Mouse (Mus musculus) adrenal gland, adult 18-20 months (tissue): ENCODE measurements around the gene Msantd2. TPM values are rescaled to one million over a fixed set of nuclear protein-coding genes. Genes with fewer than 3 reads are reported as not detected.
A peak's percentile ranks its signal among the peaks of the same experiment; 100 is the strongest.

ENCODE experiments used
- DNase-seq, 2 experiments: peaks; one replicate each; pipeline ENCODE4 v3.0.0; 2021 to 2022; ENCODE audit warnings: low spot score in 2 of 2
- total RNA-seq, 2 experiments: library from RNA; stranded (reverse); gene quantifications; 1 replicate in 1 of 2; 2 replicates in 1 of 2; pipeline ENCODE4 v1.2.3; 2021

The Msantd2 gene
- total RNA-seq, 2 experiments from 2014 or later, result 21.1 to 24.0 TPM

DNA sequence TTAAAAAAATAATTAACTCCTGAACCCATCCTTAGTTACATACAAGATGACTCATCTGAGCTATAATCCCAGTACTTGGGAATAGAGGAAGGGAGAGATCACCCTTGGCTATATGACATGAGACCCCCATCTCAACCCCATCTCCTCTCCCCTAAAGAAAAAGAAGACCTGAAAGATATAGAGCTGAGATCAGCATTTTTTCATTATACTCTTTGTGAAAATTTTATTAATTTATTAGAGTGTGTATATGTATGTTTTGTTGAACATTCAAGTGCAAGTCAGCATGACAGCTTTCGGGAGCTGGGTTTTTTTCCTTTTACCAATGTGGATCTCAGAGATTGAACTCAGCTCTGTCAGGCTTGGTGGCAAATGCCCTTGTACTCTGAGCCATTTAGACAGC, 12.1 kb downstream of the Msantd2 start:
- DNase-seq, result no peak

GRCm38 (mm10) chr9:37504348-37504747, 15.2 kb downstream of the Msantd2 start:
- no peak for DNase-seq

DNA sequence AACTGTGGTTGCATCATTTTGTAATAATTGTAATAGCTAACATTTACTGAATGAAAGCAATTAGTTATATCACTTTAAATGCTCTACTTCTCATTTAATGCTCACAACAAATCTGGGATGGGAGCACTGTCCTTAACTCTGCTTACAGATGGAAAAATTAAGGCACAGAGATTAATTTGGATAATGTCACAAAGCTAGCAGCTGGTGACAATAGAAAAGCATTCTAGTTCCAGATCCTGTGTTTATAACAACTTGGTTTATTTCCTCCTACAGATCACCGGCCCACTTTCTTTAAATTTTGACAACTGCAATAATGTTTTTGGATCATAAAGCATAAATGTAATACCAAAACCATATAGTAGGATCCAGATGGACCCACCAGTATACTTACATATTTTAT, 16.9 kb downstream of the Msantd2 start:
- no peak for DNase-seq

DNA sequence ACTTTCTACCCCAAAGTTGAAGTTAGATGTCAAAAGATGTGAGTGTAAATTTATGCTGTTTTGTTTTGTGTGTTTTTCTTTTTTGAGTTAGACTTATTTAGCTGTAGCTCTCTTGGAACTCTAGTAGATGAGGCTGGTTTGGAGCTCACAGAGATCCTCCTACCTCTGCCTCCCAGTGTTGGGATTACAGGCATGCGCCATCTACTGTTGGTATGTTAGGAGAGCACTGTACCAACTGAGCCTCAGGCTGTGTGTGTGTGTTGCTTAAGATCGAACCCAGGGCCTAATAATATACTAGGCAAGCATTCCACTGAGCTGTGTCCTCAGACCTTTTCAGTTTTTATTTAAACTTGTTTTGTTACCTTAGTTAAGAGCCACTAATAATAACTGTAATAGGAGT, 23.0 kb downstream of the Msantd2 start:
- DNase-seq, result no peak

DNA sequence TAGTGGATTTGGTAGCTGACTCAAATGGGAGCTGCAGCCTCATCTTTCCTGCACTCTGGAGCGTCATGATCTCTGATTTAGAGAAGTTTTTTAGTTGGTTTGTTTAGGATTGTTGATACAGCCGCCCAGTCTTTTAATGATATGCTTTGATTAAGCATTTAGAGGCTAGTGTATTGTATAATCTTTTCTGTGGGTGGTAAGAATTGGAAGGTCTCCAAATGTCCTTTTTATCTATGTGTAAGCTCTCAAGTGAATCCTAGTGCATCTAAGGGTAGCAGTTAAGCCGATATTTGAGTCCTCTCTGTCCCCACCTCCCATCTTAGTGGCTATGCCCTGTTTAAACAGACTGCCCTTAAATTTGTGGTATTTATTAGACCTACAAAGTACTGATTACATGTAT, 25.3 kb downstream of the Msantd2 start:
- DNase-seq, result no peak

DNA sequence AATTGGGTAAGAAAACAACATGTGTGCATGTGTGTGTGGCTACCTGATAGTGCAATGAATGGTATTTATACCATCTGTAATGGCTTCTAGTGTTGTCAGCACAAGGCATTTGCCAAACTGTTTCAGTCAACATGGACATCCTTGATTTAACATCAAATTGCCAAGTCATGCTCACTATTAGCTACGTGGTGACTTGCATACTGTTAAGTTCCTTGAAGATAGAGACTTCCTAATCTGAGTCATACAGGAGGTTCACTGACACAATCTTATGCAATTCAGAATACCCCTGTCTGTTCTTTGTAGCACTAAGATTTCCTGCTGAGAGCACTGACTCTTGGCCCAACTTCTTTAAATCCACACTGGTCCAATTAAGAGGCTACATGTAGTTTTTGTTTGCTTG, 28.3 kb downstream of the Msantd2 start:
- no peak for DNase-seq

DNA sequence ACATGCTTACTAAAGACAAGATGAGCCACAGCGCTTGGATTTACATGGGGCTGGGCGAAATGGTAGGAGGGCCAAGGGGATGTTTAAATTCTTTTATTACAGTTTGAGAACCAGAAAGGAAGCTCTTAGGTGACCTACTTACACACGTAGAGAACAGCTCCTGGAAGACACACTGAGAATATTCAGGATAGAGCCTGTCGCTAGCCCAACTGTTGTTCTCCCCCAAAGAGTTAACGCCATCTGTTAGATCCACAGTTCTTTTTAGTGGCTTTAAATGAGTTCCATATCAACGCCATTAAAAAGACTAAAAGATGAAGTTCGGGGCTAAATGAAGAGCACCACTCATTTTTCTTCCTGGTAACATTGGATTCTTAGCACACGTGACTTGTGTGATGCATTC, 29.9 kb downstream of the Msantd2 start:
- no peak for DNase-seq

DNA sequence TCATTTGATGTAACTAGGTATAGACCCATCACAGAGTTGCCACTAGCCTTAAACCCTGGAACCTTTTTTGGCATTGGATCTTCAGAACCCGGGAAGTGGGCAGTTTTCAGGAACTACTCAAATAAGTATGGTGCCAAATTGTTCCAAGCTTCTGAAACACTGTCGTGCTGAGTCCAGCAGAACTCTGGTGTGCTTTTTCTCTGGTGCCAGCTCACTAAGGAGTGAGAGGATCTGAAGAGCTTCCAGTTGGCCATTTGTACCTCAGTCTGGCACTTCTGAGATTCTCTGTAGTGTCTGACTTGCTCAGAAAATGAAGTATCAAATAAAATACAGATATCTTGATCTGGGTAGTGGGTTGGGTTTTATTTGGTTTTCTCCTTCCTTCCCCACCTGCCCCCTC, 30.9 kb downstream of the Msantd2 start:
- no peak for DNase-seq

DNA sequence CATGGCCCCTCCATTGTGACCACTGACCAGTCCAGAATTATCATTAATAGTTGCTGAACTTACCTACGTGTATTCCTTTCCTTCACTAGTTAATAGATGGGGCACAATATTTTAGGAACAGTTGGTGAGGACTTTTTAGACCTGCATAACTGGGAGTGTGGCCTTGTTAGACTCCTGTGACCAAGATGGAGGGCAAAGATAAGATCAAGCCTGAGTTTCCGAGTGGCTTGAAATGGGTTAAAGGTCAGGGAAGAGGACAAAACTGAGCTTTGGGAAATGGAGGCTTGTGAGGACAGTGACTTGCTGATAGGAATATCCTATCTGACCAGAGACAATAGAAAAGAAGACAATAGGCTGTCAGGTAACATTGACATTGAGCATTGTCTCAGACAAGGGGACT, 36.3 kb downstream of the Msantd2 start:
- DNase-seq, result no peak

DNA sequence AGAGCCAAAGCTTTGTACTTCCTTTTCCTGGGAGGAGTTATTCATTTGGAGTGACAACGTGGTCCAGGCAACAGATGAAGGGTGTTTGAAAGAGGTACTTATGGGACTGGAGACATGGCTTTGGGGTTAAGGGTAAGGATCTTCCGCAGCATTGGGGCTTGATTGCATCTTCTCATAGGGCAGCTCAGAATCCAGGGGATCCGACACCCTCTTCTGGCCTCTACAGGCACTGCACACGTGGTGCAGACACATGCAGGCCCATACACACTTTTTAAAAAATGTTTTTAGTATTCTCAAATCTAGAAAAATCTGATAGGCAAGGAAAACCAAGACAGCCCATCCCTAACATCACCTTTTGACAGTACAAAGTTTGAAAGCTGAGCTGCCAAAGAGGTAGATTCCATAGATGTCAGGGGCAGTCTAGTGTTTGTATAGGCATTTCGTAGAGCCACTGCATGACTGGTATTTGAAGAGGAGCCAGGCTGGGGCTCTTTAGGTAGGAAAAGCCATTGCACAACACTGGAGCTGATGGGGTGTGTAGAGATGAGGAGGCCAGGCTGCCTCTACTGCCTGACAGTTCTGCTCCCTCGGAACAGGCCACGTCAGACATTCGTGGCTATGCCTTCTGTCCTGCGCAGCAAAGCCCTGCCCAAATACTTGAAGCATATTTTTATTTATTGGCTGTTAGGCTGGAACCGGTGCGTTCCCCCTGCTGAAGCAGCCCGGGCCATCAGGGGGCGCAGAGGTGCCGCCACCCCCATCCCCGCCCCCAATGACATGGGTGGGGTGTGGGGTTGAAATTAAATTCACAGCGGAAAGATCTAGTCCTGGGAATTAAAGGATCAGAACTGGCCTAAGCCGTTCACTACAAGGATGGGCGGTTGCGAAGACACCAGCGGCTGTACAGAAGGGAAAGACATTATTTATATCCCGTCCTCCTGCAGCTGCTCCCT, 37.6 kb downstream of the Msantd2 start:
- DNase-seq, result peak in 1 of 2 experiments; percentile 33

- DNase-seq, result peak; percentile 53 to 72
Measured at GRCm38 (mm10) chr9:37527396-37528224, 38.5 kb downstream of the Msantd2 start, which contains the start of gene Esam. Gene Esam (plus strand): TSS chr9:37528078.

- no peak for DNase-seq
Measured at GRCm38 (mm10) chr9:37528225-37528970, 39.3 kb downstream of the Msantd2 start.

DNA sequence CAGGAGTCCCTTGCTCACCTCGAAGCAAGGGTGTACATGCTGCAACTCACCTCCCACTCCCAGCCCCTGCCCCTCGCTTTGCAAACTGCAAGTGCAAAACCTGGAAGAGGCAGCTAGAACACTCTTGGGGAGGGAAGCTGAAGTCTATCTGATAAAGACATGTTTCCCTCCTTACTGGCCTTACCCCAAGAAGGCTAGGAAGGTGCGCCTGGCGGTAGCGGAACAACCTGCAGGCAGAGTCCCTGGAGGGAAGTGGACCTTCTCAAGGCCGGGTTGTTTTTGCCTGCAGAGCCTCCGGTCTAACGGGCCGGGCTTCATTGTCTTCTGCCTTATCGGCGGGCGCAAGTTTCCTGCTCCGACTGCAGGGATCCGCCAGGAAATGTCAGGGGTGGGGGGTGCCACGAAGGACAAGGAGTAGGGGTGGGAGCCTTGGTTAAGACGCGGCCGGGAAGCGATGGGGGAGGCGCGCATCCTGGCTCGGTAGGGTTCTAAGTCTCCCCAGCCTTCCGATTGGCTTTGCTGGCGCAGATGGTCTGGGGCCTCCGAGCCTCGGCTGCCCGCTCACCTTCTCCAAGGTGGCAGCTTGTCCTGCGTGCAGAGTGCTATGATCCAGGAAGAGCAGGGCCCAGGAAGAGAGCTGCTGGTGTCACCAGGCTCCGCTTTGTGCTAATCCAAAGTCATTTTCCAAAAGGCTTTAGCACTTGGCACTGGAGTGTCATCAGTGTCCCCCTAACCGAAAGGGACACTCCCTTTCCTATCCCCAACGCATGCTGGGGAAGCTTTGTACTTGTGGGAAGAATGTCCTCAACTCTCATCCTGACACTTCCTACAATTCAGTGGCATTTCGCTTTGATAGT, 41.1 kb downstream of the Msantd2 start:
- peak; percentile 46 to 62 for DNase-seq

GRCm38 (mm10) chr9:37530888-37531705, 42.0 kb downstream of the Msantd2 start:
- DNase-seq, result peak in 1 of 2 experiments; percentile 40

- no peak for DNase-seq
Measured at GRCm38 (mm10) chr9:37536851-37537250, 47.7 kb downstream of the Msantd2 start.

DNA sequence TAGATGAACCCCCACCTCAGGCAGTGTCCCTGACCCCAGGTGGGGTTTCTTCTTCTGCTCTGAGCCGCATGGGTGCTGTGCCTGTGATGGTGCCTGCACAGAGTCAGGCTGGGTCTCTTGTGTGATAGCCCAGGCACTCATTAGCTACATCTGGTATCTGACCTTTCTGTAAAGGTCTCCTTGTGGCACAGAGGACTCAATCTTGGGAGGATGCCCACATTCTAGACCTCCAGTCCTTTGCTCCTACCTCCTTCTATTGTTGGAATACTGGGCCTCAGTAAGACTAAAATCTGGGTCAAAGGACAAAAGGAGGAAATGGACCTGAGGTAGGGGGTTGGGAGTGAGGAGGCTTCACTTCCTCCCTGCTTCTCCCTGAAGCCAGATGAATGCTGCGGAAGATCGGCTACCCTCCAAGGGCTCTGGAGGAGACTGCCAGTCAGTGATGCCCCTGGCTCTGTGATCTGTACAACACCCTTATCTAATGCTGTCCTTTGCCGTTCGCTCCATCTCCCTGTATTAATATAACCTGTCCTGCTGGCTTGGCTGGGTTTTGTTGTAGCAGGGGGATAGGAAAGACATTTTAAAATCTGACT, 48.6 kb downstream of the Msantd2 start:
- no peak for DNase-seq

- DNase-seq, result no peak
Measured at GRCm38 (mm10) chr9:37539170-37540025, 50.3 kb downstream of the Msantd2 start, which contains the start of gene Vsig2. Gene Vsig2 (plus strand): TSS chr9:37539255.

- no peak for DNase-seq
Measured at GRCm38 (mm10) chr9:37540226-37540625, 51.1 kb downstream of the Msantd2 start.
